Mouse (Mus musculus) heart, embryonic 12.5 days (tissue): ENCODE measurements at regions not wholly inside any gene's neighbourhood (a gene's known extent, or its start where the extent isn't known, plus 50 kb on each side); places are given as distances from the start of the nearest gene placed in this dataset.
A peak's percentile ranks its signal among the peaks of the same experiment; 100 is the strongest.

Experiments used
- ATAC-seq: fragments of 200-750 bp; cut with Nextera tagmentation; 2 replicates; pipeline ENCODE4 v1.8.0; 2017; ENCODE audit warnings: moderate TSS enrichment, moderate library complexity; ENCODE audit not compliant: insufficient number of reproducible peaks, low FRiP score
- H3K27ac ChIP-seq: fragments of 300-500 bp; sonication (generic); 2 replicates; pipeline ENCODE4 v1.5.1; 2016; ENCODE audit warnings: mild to moderate bottlenecking, moderate library complexity; ENCODE audit not compliant: poor library complexity, severe bottlenecking
- H3K27me3 ChIP-seq: fragments of 300-500 bp; sonication (generic); replicated peaks from 2 replicates; pipeline ENCODE4 v1.6.1; 2016; ENCODE audit warnings: mild to moderate bottlenecking, moderate library complexity
- H3K36me3 ChIP-seq: fragments of 300-500 bp; sonication (generic); 2 replicates; pipeline ENCODE4 v1.6.1; 2016; ENCODE audit warnings: mild to moderate bottlenecking, moderate library complexity
- H3K4me1 ChIP-seq: fragments of 300-500 bp; sonication (generic); replicated peaks from 2 replicates; pipeline ENCODE4 v1.6.1; 2016; ENCODE audit warnings: mild to moderate bottlenecking
- H3K4me2 ChIP-seq: fragments of 300-500 bp; sonication (generic); 2 replicates; pipeline ENCODE4 v1.6.1; 2016; ENCODE audit warnings: mild to moderate bottlenecking, moderate library complexity
- H3K4me3 ChIP-seq: fragments of 300-500 bp; sonication (generic); 2 replicates; pipeline ENCODE4 v1.5.1; 2016; ENCODE audit warnings: mild to moderate bottlenecking
- H3K9ac ChIP-seq: fragments of 300-500 bp; sonication (generic); 2 replicates; pipeline ENCODE4 v1.6.1; 2016; ENCODE audit warnings: mild to moderate bottlenecking, moderate library complexity
- H3K9me3 ChIP-seq: fragments of 300-500 bp; sonication (generic); replicated peaks from 2 replicates; pipeline ENCODE4 v1.6.1; 2016; ENCODE audit warnings: mild to moderate bottlenecking, moderate library complexity
- WGBS: fragments of 180-500 bp; shearing (Covaris S2); methylation state at CpG from one replicate; pipeline ENCODE4 v1.1.7; 2016; 5-methylcytosine and 5-hydroxymethylcytosine counted together

DNA sequence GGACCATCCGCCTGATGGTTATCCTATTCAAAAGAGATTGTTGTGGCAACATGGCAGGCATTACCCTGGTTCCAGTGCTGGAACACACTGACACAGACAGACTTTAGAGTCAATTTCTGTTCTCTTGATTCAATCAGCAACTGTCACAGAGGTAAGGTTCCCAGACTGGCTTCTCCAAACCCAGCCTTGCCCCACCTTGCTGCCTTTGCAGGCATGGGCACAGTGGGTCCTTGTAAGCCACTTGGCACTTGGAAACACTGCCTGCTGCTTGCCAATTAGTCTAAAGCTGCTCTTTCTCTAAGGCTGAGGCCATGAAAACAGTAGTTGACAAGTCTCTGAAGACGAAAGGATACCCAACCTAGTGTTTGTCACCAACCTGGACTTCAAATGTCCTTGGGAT lies 158.7 kb upstream of the Tmtc1 start:
- Histone ChIP-seq H3K4me1 (0 out of 2 replicates have a peak, but pooled peaks cover 8% of the 10 kb centered on the region), H3K4me3 (no peak overlapping the region), H3K9me3 (no peaks in the 10 kb centered on the region), H3K4me2 (no peak overlapping the region), H3K9ac (no peak overlapping the region), H3K27me3 (no peaks in the 10 kb centered on the region), H3K36me3 (no peaks in the 10 kb centered on the region), H3K27ac (no peak overlapping the region)
- no peak for ATAC-seq
- WGBS = 73% methylated on average over 2 of the region's 2 CpGs

DNA sequence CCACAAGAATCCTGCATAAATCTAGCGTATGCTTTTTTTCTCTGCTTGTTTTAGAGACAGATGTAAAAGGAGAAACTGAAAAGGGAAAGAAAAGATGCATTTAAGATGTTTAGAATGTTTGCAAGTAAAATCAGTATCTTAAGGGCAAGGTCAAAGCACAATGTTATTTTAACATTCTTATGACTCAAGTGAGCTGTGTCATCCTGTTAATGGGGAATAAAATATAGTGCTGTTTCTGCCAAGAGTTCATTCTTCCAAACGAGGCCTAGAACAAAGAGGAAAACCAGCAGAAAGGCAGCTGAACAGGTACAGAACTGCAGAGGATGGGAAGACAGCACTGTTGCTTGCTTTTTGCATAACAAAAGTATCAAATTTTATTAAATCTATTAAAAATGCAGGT lies 156.7 kb upstream of the Tmtc1 start:
- Histone ChIP-seq H3K36me3 (no peaks in the 10 kb centered on the region), H3K4me3 (no peak overlapping the region), H3K9ac (no peak overlapping the region), H3K9me3 (no peaks in the 10 kb centered on the region), H3K4me2 (no peak overlapping the region), H3K27me3 (no peaks in the 10 kb centered on the region), H3K27ac (no peak overlapping the region), H3K4me1 (0 out of 2 replicates have a peak, but pooled peaks cover 8% of the 10 kb centered on the region)
- WGBS = 64% methylated on average over 2 of the region's 2 CpGs
- no peak for ATAC-seq

DNA sequence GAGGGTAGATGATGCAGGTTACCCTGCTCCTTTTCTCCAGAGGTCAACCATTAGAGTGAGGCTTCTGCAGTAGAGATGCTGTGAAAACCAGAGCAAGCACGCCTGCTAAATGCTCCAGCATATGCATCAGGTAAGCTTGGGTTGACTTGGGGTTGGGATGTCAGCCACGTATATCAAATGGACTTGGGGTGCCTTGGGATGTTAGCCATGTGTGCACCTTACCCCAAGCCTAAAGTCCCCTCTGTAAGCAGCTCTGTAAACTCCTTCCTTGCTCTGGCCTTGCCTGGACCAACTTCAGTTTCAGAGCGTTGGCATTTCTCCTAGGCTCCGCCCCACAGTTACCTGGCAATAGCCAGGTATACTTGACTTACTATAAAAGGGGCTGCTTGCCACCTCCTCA lies 155.3 kb upstream of the Tmtc1 start:
- H3K4me3 ChIP-seq = no peak overlapping the region

GRCm38 (mm10) chr6:148598746-148599337 lies 154.7 kb upstream of the Tmtc1 start:
- 0 out of 2 replicates have a peak overlapping the region, but pooled peaks have one; percentile 6 for H3K9ac ChIP-seq

More for the DNA sequence above, 155.3 kb upstream of the Tmtc1 start:
- 78% methylated on average over 4 of the region's 4 CpGs for WGBS
- H3K36me3 ChIP-seq = no peaks in the 10 kb centered on the region
- H3K27ac ChIP-seq = no peak overlapping the region
- H3K9ac ChIP-seq = no peak overlapping the region
- H3K4me2 ChIP-seq = no peak overlapping the region; the same call in 1 of the 2 replicates
- ATAC-seq = no peak
- H3K9me3 ChIP-seq = no peaks in the 10 kb centered on the region
- H3K27me3 ChIP-seq = no peaks in the 10 kb centered on the region
- 0 out of 2 replicates have a peak, but pooled peaks cover 8% of the 10 kb centered on the region for H3K4me1 ChIP-seq

GRCm38 (mm10) chr6:148595009-148595770 lies 151.0 kb upstream of the Tmtc1 start:
- WGBS = 55% methylated on average over 3 of the region's 3 CpGs
- ATAC-seq = no peak
- H3K4me1 ChIP-seq = no peaks in the 10 kb centered on the region
- H3K9ac ChIP-seq = no peak overlapping the region
- no peaks in the 10 kb centered on the region for H3K9me3 ChIP-seq
- no peak overlapping the region for H3K4me2 ChIP-seq
- no peaks in the 10 kb centered on the region for H3K27me3 ChIP-seq
- no peak overlapping the region for H3K4me3 ChIP-seq
- H3K27ac ChIP-seq = no peak overlapping the region
- H3K36me3 ChIP-seq = no peaks in the 10 kb centered on the region

More at GRCm38 (mm10) chr6:148598746-148599337, 154.7 kb upstream of the Tmtc1 start:
- peak overlapping the region; percentile 58 for H3K4me2 ChIP-seq
- no peaks in the 10 kb centered on the region for H3K9me3 ChIP-seq
- WGBS = 6% methylated on average over 16 of the region's 16 CpGs
- no peaks in the 10 kb centered on the region for H3K36me3 ChIP-seq
- H3K27me3 ChIP-seq = no peaks in the 10 kb centered on the region
- ATAC-seq = no peak
- H3K4me1 ChIP-seq = 0 out of 2 replicates have a peak, but pooled peaks cover 8% of the 10 kb centered on the region
- no peak overlapping the region for H3K27ac ChIP-seq
- H3K4me3 ChIP-seq = peak overlapping the region; percentile 22

DNA sequence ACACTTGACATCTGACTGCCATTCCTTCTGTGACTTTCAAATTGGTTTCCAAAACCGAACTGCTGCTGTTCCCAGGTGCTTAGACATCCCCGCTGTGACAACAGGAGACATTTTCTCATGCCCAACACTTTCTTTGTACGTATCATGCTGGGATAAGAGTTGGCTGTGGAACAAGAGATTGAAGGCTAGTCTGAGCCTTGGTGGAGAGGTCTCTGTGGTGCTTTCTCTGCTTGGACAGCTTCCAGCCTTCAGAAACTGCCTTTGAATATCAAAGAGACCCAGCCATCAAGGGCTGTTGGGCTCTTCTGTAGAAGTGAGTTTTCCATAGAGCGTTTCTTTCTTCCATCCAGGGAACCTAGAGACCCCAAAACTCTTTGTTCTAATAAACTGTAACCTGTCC lies 144.8 kb upstream of the Tmtc1 start:
- H3K27ac ChIP-seq = no peak overlapping the region
- no peaks in the 10 kb centered on the region for H3K9me3 ChIP-seq
- H3K27me3 ChIP-seq = no peaks in the 10 kb centered on the region
- no peak for ATAC-seq
- WGBS = 76% methylated on average over 4 of the region's 4 CpGs
- no peaks in the 10 kb centered on the region for H3K4me1 ChIP-seq
- no peak overlapping the region for H3K9ac ChIP-seq
- no peaks in the 10 kb centered on the region for H3K36me3 ChIP-seq
- H3K4me3 ChIP-seq = no peak overlapping the region
- no peak overlapping the region for H3K4me2 ChIP-seq

- Histone ChIP-seq H3K36me3 (no peaks in the 10 kb centered on the region), H3K4me2 (no peak overlapping the region), H3K9me3 (no peaks in the 10 kb centered on the region), H3K9ac (no peak overlapping the region), H3K4me1 (no peaks in the 10 kb centered on the region), H3K27ac (no peak overlapping the region), H3K4me3 (no peak overlapping the region), H3K27me3 (no peaks in the 10 kb centered on the region)
- no peak for ATAC-seq
- 68% methylated on average over 10 of the region's 10 CpGs for WGBS
Observed at GRCm38 (mm10) chr6:148586439-148587321, 142.5 kb upstream of the Tmtc1 start.

GRCm38 (mm10) chr6:148584126-148584525 lies 139.9 kb upstream of the Tmtc1 start:
- H3K4me1 ChIP-seq = no peaks in the 10 kb centered on the region
- H3K27ac ChIP-seq = no peak overlapping the region
- ATAC-seq = no peak
- 82% methylated on average over 2 of the region's 2 CpGs for WGBS
- H3K27me3 ChIP-seq = no peaks in the 10 kb centered on the region
- H3K36me3 ChIP-seq = no peaks in the 10 kb centered on the region
- H3K4me3 ChIP-seq = no peak overlapping the region
- H3K4me2 ChIP-seq = no peak overlapping the region
- no peaks in the 10 kb centered on the region for H3K9me3 ChIP-seq
- H3K9ac ChIP-seq = no peak overlapping the region

DNA sequence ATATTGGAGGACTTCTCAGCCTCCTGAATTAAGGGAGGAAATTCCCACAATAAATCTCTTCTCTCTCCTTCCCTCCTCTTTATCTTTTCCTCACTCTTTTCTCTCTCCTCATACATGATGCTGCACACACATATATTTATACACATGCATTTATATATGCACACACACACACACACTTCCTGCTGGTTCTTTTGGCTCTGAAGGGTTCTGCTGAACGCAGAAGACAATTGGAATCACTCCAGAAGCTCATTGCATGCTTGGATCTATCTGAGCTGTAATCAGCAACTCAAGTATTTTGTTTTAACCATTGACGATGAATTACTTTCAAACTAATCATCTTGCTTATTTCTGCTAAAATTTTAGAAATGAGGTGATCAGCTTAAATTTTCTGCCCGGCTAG lies 134.1 kb upstream of the Tmtc1 start:
- Histone ChIP-seq H3K27me3 (no peaks in the 10 kb centered on the region), H3K36me3 (no peaks in the 10 kb centered on the region), H3K9ac (no peak overlapping the region), H3K4me2 (no peak overlapping the region), H3K27ac (no peak overlapping the region), H3K4me1 (no peaks in the 10 kb centered on the region), H3K4me3 (no peak overlapping the region), H3K9me3 (no peaks in the 10 kb centered on the region)
- WGBS = 76% methylated on average over 3 of the region's 3 CpGs
- ATAC-seq = no peak

GRCm38 (mm10) chr6:148577663-148578062 lies 133.5 kb upstream of the Tmtc1 start:
- no peak overlapping the region for H3K27ac ChIP-seq
- no peak for ATAC-seq
- H3K36me3 ChIP-seq = no peaks in the 10 kb centered on the region
- no peaks in the 10 kb centered on the region for H3K27me3 ChIP-seq
- no peak overlapping the region for H3K4me3 ChIP-seq
- no peaks in the 10 kb centered on the region for H3K4me1 ChIP-seq
- H3K9ac ChIP-seq = no peak overlapping the region
- no peaks in the 10 kb centered on the region for H3K9me3 ChIP-seq
- WGBS = 80% methylated on average over 3 of the region's 3 CpGs
- no peak overlapping the region for H3K4me2 ChIP-seq
